9 mouse cellular contexts compared by ENCODE assay signal in the genomic region with DNA sequence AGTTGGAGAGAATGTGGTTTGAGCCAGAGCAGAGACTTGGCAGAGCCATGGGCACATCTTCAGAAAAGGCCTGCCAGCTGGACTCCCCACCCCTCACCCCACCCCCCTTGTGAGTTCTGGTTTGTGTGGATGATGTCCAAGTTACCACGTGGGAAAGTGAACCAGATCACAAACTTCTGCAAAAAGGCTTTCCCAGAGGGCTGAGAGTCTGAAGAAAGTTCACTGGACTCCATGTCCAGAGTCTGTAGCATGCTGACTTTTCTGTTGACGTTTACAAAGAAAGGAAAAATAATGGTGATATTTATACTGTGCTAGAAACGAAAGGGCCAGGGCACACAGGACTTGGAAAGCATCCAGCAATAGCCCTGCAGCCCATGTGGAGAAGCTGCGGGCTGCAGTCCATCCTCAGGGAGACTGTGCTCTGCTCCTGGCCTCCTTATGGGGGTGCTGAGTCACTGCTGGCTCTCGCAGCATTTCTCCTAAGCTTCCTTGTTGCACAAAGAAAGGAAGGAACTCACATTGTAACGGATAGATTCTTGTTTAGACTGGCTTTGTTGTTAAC. TPM values are rescaled to one million over a fixed set of nuclear protein-coding genes. Genes with fewer than 3 reads are reported as not detected.
DNase-seq lines count a peak whose midpoint lies in the region; ATAC-seq lines count a peak whose summit lies in the region.
"Had no signal": no experiment of that assay in that cellular context is flagged by ENCODE, and none has a peak within 500 bp of the region (broad histone marks: within the 10 kb centered on the region; RNA-seq: fewer than 3 reads in every experiment).

No protein-coding gene starts in this region.

- H3K4me3 ChIP-seq in forebrain, embryonic 13.5 days = no peak overlapping the region
- H3K4me3 ChIP-seq in forebrain, embryonic 11.5 days (ENCODE audit: low read depth, low read length) = no peak overlapping the region
- no peak overlapping the region for H3K4me3 ChIP-seq in midbrain, embryonic 16.5 days (ENCODE audit: low read depth, low read length)
- H3K4me3 ChIP-seq: embryonic facial prominence, embryonic 13.5 days had no signal

- peaks cover 8% of the 10 kb centered on the region for H3K4me1 ChIP-seq in forebrain, embryonic 13.5 days
- no peaks in the 10 kb centered on the region for H3K4me1 ChIP-seq in forebrain, embryonic 11.5 days (replicated peaks; ENCODE audit: control insufficient read depth, insufficient read depth, low read length)
- H3K4me1 ChIP-seq in midbrain, embryonic 16.5 days (ENCODE audit: control insufficient read depth, insufficient read depth, low read length) = no peaks in the 10 kb centered on the region
- H3K4me1 ChIP-seq: embryonic facial prominence, embryonic 13.5 days had no signal

- no peak for DNase-seq in forebrain, embryonic 11.5 days (ENCODE audit: low spot score)
- DNase-seq in MN1 (ENCODE audit: low spot score) = peak; percentile 89
- peak; percentile 56 to 69 for DNase-seq in cerebellum, postnatal 25 days
- DNase-seq in heart, postnatal 10 days = peak; percentile 56 to 58
- peak; percentile 29 to 34 for DNase-seq in layer of hippocampus, postnatal 14 days (ENCODE audit: low spot score in 2 of 2)
- DNase-seq in c-Kit-positive CD71-positive TER-119-positive erythroid progenitor cells, embryonic 14.5 days (ENCODE audit: low spot score) = no peak

- no peak overlapping the region for H3K4me2 ChIP-seq in forebrain, embryonic 13.5 days
- no peak overlapping the region for H3K4me2 ChIP-seq in forebrain, embryonic 11.5 days (ENCODE audit: low read depth, low read length, severe bottlenecking)
- no peak overlapping the region for H3K4me2 ChIP-seq in midbrain, embryonic 16.5 days (ENCODE audit: low read length)
- H3K4me2 ChIP-seq: embryonic facial prominence, embryonic 13.5 days had no signal

- no peaks in the 10 kb centered on the region for H3K27me3 ChIP-seq in forebrain, embryonic 13.5 days
- no peaks in the 10 kb centered on the region for H3K27me3 ChIP-seq in forebrain, embryonic 11.5 days (ENCODE audit: control insufficient read depth, insufficient read depth, low read length)
- no peaks in the 10 kb centered on the region for H3K27me3 ChIP-seq in midbrain, embryonic 16.5 days (ENCODE audit: control insufficient read depth, insufficient read depth, low read depth, low read length)
- H3K27me3 ChIP-seq: embryonic facial prominence, embryonic 13.5 days had no signal

- H3K36me3 ChIP-seq in forebrain, embryonic 13.5 days (ENCODE audit: poor library complexity, severe bottlenecking) = peaks cover 71% of the 10 kb centered on the region
- peaks cover 17% of the 10 kb centered on the region for H3K36me3 ChIP-seq in forebrain, embryonic 11.5 days (ENCODE audit: control insufficient read depth, insufficient read depth, low read length)
- peaks cover 38% of the 10 kb centered on the region for H3K36me3 ChIP-seq in midbrain, embryonic 16.5 days (ENCODE audit: control insufficient read depth, insufficient read depth, low read length)

- WGBS in forebrain, embryonic 13.5 days = 54% methylated on average over 6 of the region's 6 CpGs
- 74% methylated on average over 6 of the region's 6 CpGs for WGBS in forebrain, embryonic 11.5 days
- WGBS in midbrain, embryonic 16.5 days = 55% methylated on average over 6 of the region's 6 CpGs

- H3K9ac ChIP-seq in forebrain, embryonic 13.5 days = no peak overlapping the region
- no peak overlapping the region for H3K9ac ChIP-seq in forebrain, embryonic 11.5 days (ENCODE audit: low read length)
- no peak overlapping the region for H3K9ac ChIP-seq in midbrain, embryonic 16.5 days (ENCODE audit: low read depth, low read length)
- H3K9ac ChIP-seq: embryonic facial prominence, embryonic 13.5 days had no signal

- H3K9me3 ChIP-seq in forebrain, embryonic 13.5 days (replicated peaks) = no peaks in the 10 kb centered on the region
- H3K9me3 ChIP-seq in forebrain, embryonic 11.5 days (ENCODE audit: control insufficient read depth, low read length) = no peaks in the 10 kb centered on the region
- H3K9me3 ChIP-seq in midbrain, embryonic 16.5 days (replicated peaks; ENCODE audit: control insufficient read depth, low read length, poor library complexity, severe bottlenecking) = no peaks in the 10 kb centered on the region
- H3K9me3 ChIP-seq: embryonic facial prominence, embryonic 13.5 days had no signal

- peak; percentile 68; the same call in 1 of the 2 replicates for ATAC-seq in forebrain, embryonic 13.5 days
- ATAC-seq in forebrain, embryonic 11.5 days (replicated peaks; ENCODE audit: low FRiP score) = no peak
- ATAC-seq in midbrain, embryonic 16.5 days = peak; percentile 67; the same call in 1 of the 2 replicates

- H3K27ac ChIP-seq in forebrain, embryonic 13.5 days = no peak overlapping the region
- no peak overlapping the region for H3K27ac ChIP-seq in forebrain, embryonic 11.5 days (ENCODE audit: low read depth, low read length)
- 0 out of 2 replicates have a peak overlapping the region, but pooled peaks have one; percentile 41 for H3K27ac ChIP-seq in midbrain, embryonic 16.5 days (ENCODE audit: low read length)
- H3K27ac ChIP-seq: embryonic facial prominence, embryonic 13.5 days had no signal

- intact Hi-C loops in heart, postnatal 10 days (cut with DNase I) = no loop called here

RNA-seq across cellular contexts. Expression of a gene that starts 22.0 kb away (rescaled TPM):
- 208 and 213 TPM in 2 replicates for polyA plus RNA-seq in forebrain, embryonic 13.5 days (2015; fragmentation: Nextera tagmentation; extraction: Ambion mirVana)
- 136 and 144 TPM in 2 replicates for polyA plus RNA-seq in forebrain, embryonic 11.5 days (2014; fragmentation: Nextera tagmentation; extraction: Ambion mirVana)
- 10 to 100 TPM; 15.8 to 18.7 TPM for total RNA-seq in heart, postnatal 10 days (2021)
- total RNA-seq in layer of hippocampus, postnatal 14 days (2021) = 10 to 100 TPM; 25.5 to 25.9 TPM
- 275 and 285 TPM in 2 replicates for polyA plus RNA-seq in midbrain, embryonic 16.5 days (2015; fragmentation: Nextera tagmentation; extraction: Ambion mirVana)

RNA-seq across cellular contexts. Expression of a gene that starts 22.1 kb away (rescaled TPM):
- 8.3 and 10.3 TPM in 2 replicates for polyA plus RNA-seq in forebrain, embryonic 13.5 days (2015; fragmentation: Nextera tagmentation; extraction: Ambion mirVana)
- 7.9 and 14.9 TPM in 2 replicates for polyA plus RNA-seq in forebrain, embryonic 11.5 days (2014; fragmentation: Nextera tagmentation; extraction: Ambion mirVana)
- total RNA-seq in heart, postnatal 10 days (2021) = 1 to 10 TPM; 3.7 to 6.5 TPM
- 1 to 10 TPM; 4.2 to 6.0 TPM for total RNA-seq in layer of hippocampus, postnatal 14 days (2021)
- polyA plus RNA-seq in midbrain, embryonic 16.5 days (2015; fragmentation: Nextera tagmentation; extraction: Ambion mirVana) = 7.1 and 8.6 TPM in 2 replicates

Comparison
In these comparisons a context has a peak if more than half of its experiments do, and no peak if none do; other contexts are left out.
1. DNase-seq: peak in MN1 (single experiment), cerebellum, postnatal 25 days (2 of 2), heart, postnatal 10 days (2 of 2) and layer of hippocampus, postnatal 14 days (2 of 2); none in forebrain, embryonic 11.5 days (single experiment) and c-Kit-positive CD71-positive TER-119-positive erythroid progenitor cells, embryonic 14.5 days (single experiment).